Mouse (Mus musculus) CH12.LX (cell line): ENCODE measurements around the gene Filip1l. TPM values are rescaled to one million over a fixed set of nuclear protein-coding genes. Genes with fewer than 3 reads are reported as not detected.

Experiments used
- DNase-seq: peaks from one replicate; pipeline ENCODE4 v3.0.0-alpha.2; 2013; ENCODE audit errors: extremely low read depth
- H3K27ac ChIP-seq: 2 replicates; pipeline ENCODE4 v1.5.1; 2012; ENCODE audit warnings: low read depth, mild to moderate bottlenecking, control low read depth, moderate library complexity; ENCODE audit not compliant: insufficient read depth
- H3K27me3 ChIP-seq: replicated peaks from 2 replicates; pipeline ENCODE3; 2012; ENCODE audit warnings: inconsistent platforms
- H3K36me3 ChIP-seq, 2 experiments: replicated peaks in 1 of 2; 2 replicates each; pipeline versions ENCODE3 to v1.6.1; 2012; ENCODE audit warnings: inconsistent platforms in 1 of 2, low read length in 1 of 2, mild to moderate bottlenecking in 1 of 2, mixed read lengths in 1 of 2, moderate library complexity in 1 of 2; ENCODE audit not compliant: control insufficient read depth in 1 of 2, insufficient read depth in 1 of 2
- H3K4me1 ChIP-seq, 2 experiments: 2 replicates each; pipeline ENCODE4 v1.6.1; 2012; ENCODE audit warnings: inconsistent platforms in 1 of 2, moderate library complexity in 1 of 2; ENCODE audit not compliant: insufficient read depth in 2 of 2, control insufficient read depth in 1 of 2
- H3K4me2 ChIP-seq: 2 replicates; pipeline ENCODE4 v1.6.1; 2012; ENCODE audit warnings: low read depth, mild to moderate bottlenecking, control low read depth; ENCODE audit not compliant: poor library complexity, insufficient read depth, severe bottlenecking
- H3K4me3 ChIP-seq, 3 experiments: fragments of 150-350 bp in 1 of 3; sonication (generic) in 1 of 3; replicated peaks in 1 of 3; 2 replicates each; pipeline versions ENCODE3 to v1.5.1; 2011 to 2012; ENCODE audit warnings: low read depth in 2 of 3, low read length in 2 of 3, mild to moderate bottlenecking in 2 of 3, moderate library complexity in 2 of 3, control low read depth in 1 of 3, improper control_type of control experiment in 1 of 3, inconsistent platforms in 1 of 3, mixed read lengths in 1 of 3; ENCODE audit not compliant: poor library complexity in 1 of 3
- H3K79me2 ChIP-seq: replicated peaks from 2 replicates; pipeline ENCODE4 v1.6.1; 2012; ENCODE audit warnings: mild to moderate bottlenecking, moderate library complexity; ENCODE audit not compliant: control insufficient read depth, poor library complexity, insufficient read depth, severe bottlenecking; ENCODE audit errors: extremely low read depth
- H3K9ac ChIP-seq: 2 replicates; pipeline ENCODE4 v1.6.1; 2012; ENCODE audit warnings: low read depth, mild to moderate bottlenecking, control low read depth, moderate library complexity; ENCODE audit not compliant: insufficient read depth
- H3K9me3 ChIP-seq: replicated peaks from 2 replicates; pipeline ENCODE3; 2012; ENCODE audit warnings: low read length, inconsistent platforms, mixed read lengths
- BHLHE40 ChIP-seq: IDR thresholded peaks from 2 replicates; pipeline ENCODE4 v1.6.1; 2011; ENCODE audit warnings: mild to moderate bottlenecking, low read depth, low read length, improper control_type of control experiment
- CHD1 ChIP-seq: IDR thresholded peaks from 2 replicates; pipeline ENCODE4 v1.6.1; 2012; ENCODE audit warnings: low read depth, low read length, improper control_type of control experiment, inconsistent platforms
- CTCF ChIP-seq, 2 experiments: IDR thresholded peaks in 1 of 2; conservative IDR thresholded peaks in 1 of 2; 2 replicates each; pipeline ENCODE4 v1.5.1; 2011 to 2012; ENCODE audit warnings: low read depth in 2 of 2, low read length in 2 of 2, improper control_type of control experiment in 1 of 2, inconsistent platforms in 1 of 2, mild to moderate bottlenecking in 1 of 2, moderate library complexity in 1 of 2
- ELF1 ChIP-seq: IDR thresholded peaks from 2 replicates; pipeline ENCODE4 v1.6.1; 2014; ENCODE audit warnings: low read depth, mild to moderate bottlenecking, inconsistent platforms, low read length, improper control_type of control experiment
- HCFC1 ChIP-seq: IDR thresholded peaks from 2 replicates; pipeline ENCODE4 v1.6.1; 2012; ENCODE audit warnings: low read depth, mild to moderate bottlenecking, inconsistent platforms, low read length, improper control_type of control experiment
- JUN ChIP-seq: IDR thresholded peaks from 2 replicates; pipeline ENCODE4 v1.6.1; 2011; ENCODE audit warnings: low read depth, mild to moderate bottlenecking, low read length, improper control_type of control experiment, moderate library complexity; ENCODE audit not compliant: insufficient read depth
- JUND ChIP-seq: conservative IDR thresholded peaks from 2 replicates; pipeline ENCODE4 v1.6.1; 2011; ENCODE audit warnings: low read depth, low read length, improper control_type of control experiment
- MAX ChIP-seq: IDR thresholded peaks from 2 replicates; pipeline ENCODE4 v1.6.1; 2011; ENCODE audit warnings: low read length, improper control_type of control experiment
- MAZ ChIP-seq: IDR thresholded peaks from 2 replicates; pipeline ENCODE4 v1.6.1; 2012; ENCODE audit warnings: low read depth, mild to moderate bottlenecking, inconsistent platforms, low read length, improper control_type of control experiment, moderate library complexity
- NRF1 ChIP-seq: IDR thresholded peaks from 2 replicates; pipeline ENCODE4 v1.6.1; 2014; ENCODE audit warnings: low read depth, mild to moderate bottlenecking, inconsistent platforms, low read length, improper control_type of control experiment, moderate library complexity
- POLR2AphosphoS2 ChIP-seq: IDR thresholded peaks from 2 replicates; pipeline ENCODE4 v1.6.1; 2011; ENCODE audit warnings: low read depth, low read length, improper control_type of control experiment
- RAD21 ChIP-seq: IDR thresholded peaks from 2 replicates; pipeline ENCODE4 v1.6.1; 2011; ENCODE audit warnings: low read depth, mild to moderate bottlenecking, low read length, improper control_type of control experiment, moderate library complexity
- RCOR1 ChIP-seq: conservative IDR thresholded peaks from 2 replicates; pipeline ENCODE4 v1.6.1; 2012; ENCODE audit warnings: low read depth, mild to moderate bottlenecking, inconsistent platforms, low read length, improper control_type of control experiment
- TBP ChIP-seq: conservative IDR thresholded peaks from 2 replicates; pipeline ENCODE4 v1.6.1; 2011; ENCODE audit warnings: low read depth, low read length, improper control_type of control experiment
- UBTF ChIP-seq: IDR thresholded peaks from 2 replicates; pipeline ENCODE4 v1.6.1; 2012; ENCODE audit warnings: low read depth, mild to moderate bottlenecking, inconsistent platforms, low read length, improper control_type of control experiment, moderate library complexity
- ZNF384 ChIP-seq: IDR thresholded peaks from 2 replicates; pipeline ENCODE4 v1.6.1; 2012; ENCODE audit warnings: low read depth, low read length, improper control_type of control experiment, inconsistent platforms
- dilution Hi-C: fragments of 300-500 bp; cut with MboI; formaldehyde crosslinking; loops from 2 replicates; pipeline ENCODE4 v1.14.3; 2020; ENCODE audit warnings: low sequenced_read_pairs; ENCODE audit not compliant: extremely low pct_unique_long_range_greater_than_20kb, extremely low pct_ligation_motif_present
- in situ Hi-C: fragments of 300-500 bp; cut with MboI; formaldehyde crosslinking; loops from 3 replicates; pipeline ENCODE4 v1.14.3; 2019; ENCODE audit warnings: low sequenced_read_pairs, low pct_ligation_motif_present, low pct_unique_long_range_greater_than_20kb, mixed read lengths
- polyA plus RNA-seq: library from polyadenylated mRNA; unstranded; fragments of >175 nt; gene quantifications from 2 replicates; pipeline ENCODE4 v1.2.1, GENCODE M21; 2012; ENCODE audit warnings: low read depth; ENCODE audit not compliant: insufficient read length
- total RNA-seq, 2 experiments: library from RNA; depleted of rRNA; stranded (reverse); fragments of 300-350 nt in 1 of 2; fragments of >200 nt in 1 of 2; gene quantifications; 2 replicates each; pipeline ENCODE4 v1.2.3; 2012 to 2014

Filip1l gene
- total and polyA plus RNA-seq, 3 experiments = 2.1 to 17.6 (median 5.7) TPM

GRCm38 (mm10) chr16:57346258-57346657 lies 6.6 kb upstream of the Filip1l start:
- peaks cover 0 to 2% of the 10 kb centered on the region in 2 experiments for H3K36me3 ChIP-seq
- no peak overlapping the region for H3K27ac ChIP-seq
- no peaks in the 10 kb centered on the region for H3K27me3 ChIP-seq
- no peaks in the 10 kb centered on the region for H3K79me2 ChIP-seq
- no peak overlapping the region for H3K9ac ChIP-seq
- DNase-seq = no peak
- in situ Hi-C loops = no loop called here
- H3K9me3 ChIP-seq = no peaks in the 10 kb centered on the region
- no peak overlapping the region for H3K4me3 ChIP-seq
- dilution Hi-C loops = no loop called here
- H3K4me2 ChIP-seq = no peak overlapping the region
- TF ChIP-seq CTCF (conservative IDR thresholded peaks at IDR 0.05 in 1 of 2, IDR thresholded peaks at IDR 0.05 in 1 of 2; ENCODE audit: low read depth in 2 of 2, low read length in 2 of 2) (no peak), JUN (no peak)
- H3K4me1 ChIP-seq = peaks cover 3 to 16% of the 10 kb centered on the region in 2 experiments; a peak in 3 of 4 replicates

GRCm38 (mm10) chr16:57349039-57349438 lies 3.9 kb upstream of the Filip1l start:
- peaks cover 3 to 22% of the 10 kb centered on the region in 2 experiments; a peak in 3 of 4 replicates for H3K4me1 ChIP-seq
- in situ Hi-C loops (no loop called here), dilution Hi-C loops (no loop called here)
- no peaks in the 10 kb centered on the region for H3K79me2 ChIP-seq
- peaks cover 0 to 2% of the 10 kb centered on the region in 2 experiments for H3K36me3 ChIP-seq
- no peaks in the 10 kb centered on the region for H3K27me3 ChIP-seq
- no peak overlapping the region for H3K4me3 ChIP-seq
- no peak overlapping the region for H3K27ac ChIP-seq
- no peak overlapping the region for H3K9ac ChIP-seq
- DNase-seq = no peak
- TF ChIP-seq ELF1 (no peak), NRF1 (no peak), BHLHE40 (no peak), ZNF384 (no peak), RAD21 (no peak), POLR2AphosphoS2 (no peak), HCFC1 (no peak), UBTF (no peak), TBP (no peak), MAX (no peak), CHD1 (no peak), MAZ (no peak), JUN (no peak), RCOR1 (no peak), JUND (no peak)
- H3K4me2 ChIP-seq = no peak overlapping the region
- H3K9me3 ChIP-seq = no peaks in the 10 kb centered on the region
